Mouse (Mus musculus) layer of hippocampus, adult 9-10 months (tissue): ENCODE measurements around the gene Nav2.

Source experiments
- DNase-seq: peaks from one replicate; pipeline ENCODE4 v3.0.0; 2022; ENCODE audit warnings: low spot score

Nav2 gene

GRCm38 (mm10) chr7:49487347-49487746, 578.8 kb downstream of the Nav2 start:
- no peak for DNase-seq

DNA sequence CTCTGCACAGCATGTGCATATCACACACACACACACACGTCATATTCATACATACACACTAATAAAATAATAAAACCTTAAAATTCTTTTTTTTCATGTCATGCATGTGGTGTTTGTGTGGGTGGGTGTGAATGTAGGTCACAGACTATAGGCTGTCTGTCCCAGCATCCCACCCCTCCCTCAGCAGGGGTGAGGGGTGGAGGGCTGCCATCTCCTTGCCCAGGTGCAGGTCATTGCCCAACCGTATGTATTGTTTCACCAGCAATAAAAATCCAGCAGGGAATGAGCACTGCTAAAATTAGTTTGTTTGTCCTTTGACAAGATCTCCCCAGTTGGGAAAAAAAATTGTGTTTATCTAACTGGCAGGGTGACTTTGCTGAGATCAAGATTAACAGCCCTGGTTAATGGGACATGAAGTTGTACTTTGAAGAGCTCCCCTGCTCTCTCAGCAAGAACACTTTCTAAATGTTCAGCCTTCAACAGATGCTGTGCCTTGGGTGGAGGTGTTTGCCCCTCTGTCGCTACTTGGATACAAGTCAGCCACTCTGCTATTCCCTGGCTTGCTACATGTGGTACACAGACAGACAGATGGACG, 580.1 kb downstream of the Nav2 start:
- DNase-seq, result no peak

DNA sequence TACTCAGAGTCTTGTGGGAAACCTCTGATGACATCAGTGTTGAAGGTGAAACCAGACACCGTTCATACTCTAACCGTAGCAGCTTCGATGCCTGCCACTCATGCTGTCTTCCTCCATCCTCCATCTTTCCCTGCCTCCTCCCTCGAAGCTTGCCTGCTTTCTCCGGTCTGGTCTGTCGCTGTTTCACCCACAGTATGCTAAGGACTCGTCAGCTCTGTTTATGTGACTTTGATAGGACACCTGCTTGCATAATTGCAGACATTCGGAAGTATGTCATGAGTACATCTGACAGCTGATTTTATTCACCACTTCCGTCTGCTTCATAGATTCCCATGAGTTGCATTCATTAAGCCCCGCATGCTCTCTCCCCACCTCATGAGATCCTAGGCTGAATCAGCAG, 582.3 kb downstream of the Nav2 start:
- peak; percentile 36 for DNase-seq

DNA sequence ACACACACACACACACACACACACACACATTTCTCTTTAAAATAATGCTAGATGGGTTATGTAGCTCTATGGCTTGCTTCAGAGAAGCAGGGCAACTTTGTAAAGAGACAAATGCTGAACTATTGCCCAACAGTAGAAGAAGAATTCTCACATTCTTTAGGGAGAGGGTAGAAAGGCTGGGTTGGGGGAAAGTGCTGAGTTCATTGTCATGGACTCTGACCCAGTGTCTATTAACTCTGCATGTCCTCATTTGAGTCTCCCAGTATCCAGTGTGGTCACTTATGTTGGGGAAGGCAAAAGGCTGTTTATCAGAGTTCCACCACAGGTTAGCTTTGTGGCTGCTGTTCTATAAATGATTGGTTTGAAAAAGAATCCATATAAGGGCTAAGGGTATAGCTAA, 584.1 kb downstream of the Nav2 start:
- DNase-seq, result no peak

DNA sequence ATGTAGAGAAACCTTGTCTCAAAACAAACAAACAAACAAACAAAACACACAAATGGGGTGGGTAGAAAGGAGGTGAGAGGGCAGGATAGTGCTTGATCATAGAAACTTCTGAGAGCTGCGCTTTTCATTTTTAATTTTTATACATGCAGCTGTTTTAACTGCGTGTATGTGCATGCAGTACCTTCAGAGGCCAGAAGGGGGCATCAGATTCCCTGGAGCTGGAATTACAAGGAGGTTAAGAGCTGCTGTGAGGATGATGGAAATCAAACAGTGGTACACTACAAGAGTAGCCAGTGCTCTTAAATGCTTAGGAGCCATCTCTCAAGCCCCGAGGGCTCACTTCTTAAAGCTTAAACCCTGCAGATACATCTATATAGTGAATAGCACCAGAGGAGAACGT, 584.7 kb downstream of the Nav2 start:
- no peak for DNase-seq

DNA sequence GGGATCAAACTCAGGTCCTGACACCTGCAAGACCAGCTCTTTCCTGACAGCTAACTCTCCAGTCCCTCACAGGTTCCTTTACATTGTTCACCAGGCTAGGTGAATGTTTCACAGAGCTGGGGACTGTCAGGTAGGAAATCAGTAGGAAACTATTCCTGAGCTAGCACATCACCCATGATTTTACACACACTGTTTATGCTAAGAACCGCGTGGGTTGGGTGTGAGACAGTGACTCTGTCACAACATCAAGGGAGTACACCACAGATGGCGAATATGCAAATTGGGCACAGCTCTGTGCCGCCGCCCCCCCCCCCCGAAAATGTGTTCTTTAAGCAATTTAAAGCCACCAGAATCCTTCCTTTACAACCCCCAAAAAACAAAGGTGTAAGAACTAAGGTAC, 586.1 kb downstream of the Nav2 start:
- no peak for DNase-seq

DNA sequence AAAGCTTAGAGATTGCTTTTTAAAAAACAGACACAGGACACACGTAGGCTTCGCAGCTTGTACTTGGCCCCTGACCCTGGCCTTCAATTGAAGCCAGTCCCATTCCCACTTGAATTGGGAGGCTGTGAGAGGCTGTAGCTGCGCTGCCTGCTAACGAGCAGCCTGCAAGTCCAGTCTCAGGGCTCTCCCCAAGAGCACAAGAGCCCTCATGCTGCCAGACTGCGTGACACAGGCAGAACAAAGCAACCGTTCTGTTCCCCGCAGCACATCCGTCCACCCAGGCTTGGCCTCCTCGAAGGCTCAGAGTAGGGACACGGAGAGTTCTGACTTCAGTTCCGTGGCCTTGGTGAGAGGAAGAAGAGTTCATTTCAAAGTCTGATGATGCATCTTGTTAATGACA, 587.6 kb downstream of the Nav2 start:
- DNase-seq, result no peak

GRCm38 (mm10) chr7:49496766-49497425, 588.4 kb downstream of the Nav2 start:
- DNase-seq, result no peak

DNA sequence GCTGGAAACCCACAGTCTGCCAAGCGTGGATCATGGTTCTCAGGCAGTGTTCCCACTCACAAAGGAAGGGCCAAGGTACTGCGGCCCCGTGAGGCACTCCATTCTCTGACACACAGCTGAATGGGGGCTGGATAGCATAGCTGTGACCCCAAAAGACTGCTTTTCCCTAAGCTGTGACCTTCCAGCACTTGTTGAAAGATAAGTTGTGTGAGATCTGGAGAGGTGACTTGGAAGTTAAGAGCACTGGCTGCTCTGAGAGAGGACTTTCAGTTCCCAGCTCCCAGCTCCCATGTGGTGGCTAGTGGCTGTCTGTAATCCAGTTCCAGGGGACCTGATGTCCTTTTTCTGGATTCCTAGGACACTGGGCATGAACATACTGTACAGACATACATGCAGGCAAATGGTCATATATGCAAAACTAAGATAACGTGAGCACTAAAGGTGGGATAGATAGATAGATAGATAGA, 588.9 kb downstream of the Nav2 start:
- no peak for DNase-seq

GRCm38 (mm10) chr7:49499598-49499997, 591.1 kb downstream of the Nav2 start:
- DNase-seq, result no peak

GRCm38 (mm10) chr7:49500916-49501315, 592.4 kb downstream of the Nav2 start:
- no peak for DNase-seq

GRCm38 (mm10) chr7:49503419-49503818, 594.9 kb downstream of the Nav2 start:
- no peak for DNase-seq

GRCm38 (mm10) chr7:49503881-49504280, 595.4 kb downstream of the Nav2 start:
- no peak for DNase-seq

- no peak for DNase-seq
Measured at GRCm38 (mm10) chr7:49504297-49504696, 595.8 kb downstream of the Nav2 start.

DNA sequence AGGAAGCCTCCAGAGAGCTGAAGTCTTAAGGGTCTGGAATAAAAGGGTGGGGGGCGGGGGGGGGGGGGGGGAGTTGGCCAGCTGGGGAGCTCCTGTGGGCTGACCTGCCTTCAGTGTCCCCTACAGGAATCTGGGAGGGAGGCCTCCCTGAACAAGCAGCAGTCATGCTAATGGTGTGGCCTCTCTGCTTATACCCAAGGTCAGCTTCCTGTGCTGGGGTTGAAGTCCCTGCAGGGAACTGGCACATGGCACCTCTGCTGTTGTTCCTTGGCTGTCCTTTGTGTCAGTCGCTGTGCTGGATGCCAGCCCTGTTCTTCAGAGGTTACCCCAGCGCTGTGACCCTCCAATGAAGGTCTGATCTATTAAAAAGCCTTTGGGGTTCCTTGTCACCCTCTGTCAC, 596.5 kb downstream of the Nav2 start:
- DNase-seq, result no peak

DNA sequence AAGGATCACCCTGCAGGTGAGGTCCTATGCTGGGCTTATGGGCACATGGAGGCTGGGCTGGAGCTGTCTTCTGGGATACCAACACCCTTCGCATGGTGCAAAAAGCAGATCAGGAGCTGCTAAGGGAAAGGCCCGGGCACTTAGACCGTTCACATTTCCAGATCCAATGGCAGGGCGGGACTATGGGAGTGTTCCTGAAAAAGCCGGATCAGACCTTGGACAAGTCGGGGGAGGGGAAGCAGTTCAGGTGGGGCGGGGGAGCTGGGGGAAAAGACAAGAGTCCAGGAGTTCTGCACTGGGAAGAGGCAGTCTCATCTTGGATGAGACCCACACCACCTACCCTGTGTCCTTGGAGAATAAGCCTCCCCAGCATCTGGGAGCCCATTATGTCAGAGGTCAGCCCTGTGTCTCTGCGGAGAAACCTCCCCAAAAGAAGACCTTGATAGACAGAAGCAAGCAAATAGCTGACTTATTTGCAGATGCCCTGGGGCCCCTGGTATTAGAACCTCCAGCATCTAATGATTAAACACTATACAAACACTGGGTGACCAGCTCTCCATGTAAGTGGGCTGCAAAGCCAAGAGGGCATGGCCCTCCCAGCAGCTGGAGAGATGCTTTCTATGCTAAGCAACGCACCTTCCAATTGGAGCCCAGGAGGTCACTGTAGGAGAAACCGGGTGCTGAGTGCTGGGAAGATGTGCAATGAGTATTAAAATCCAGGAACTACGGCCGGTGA, 597.7 kb downstream of the Nav2 start:
- DNase-seq, result no peak

DNA sequence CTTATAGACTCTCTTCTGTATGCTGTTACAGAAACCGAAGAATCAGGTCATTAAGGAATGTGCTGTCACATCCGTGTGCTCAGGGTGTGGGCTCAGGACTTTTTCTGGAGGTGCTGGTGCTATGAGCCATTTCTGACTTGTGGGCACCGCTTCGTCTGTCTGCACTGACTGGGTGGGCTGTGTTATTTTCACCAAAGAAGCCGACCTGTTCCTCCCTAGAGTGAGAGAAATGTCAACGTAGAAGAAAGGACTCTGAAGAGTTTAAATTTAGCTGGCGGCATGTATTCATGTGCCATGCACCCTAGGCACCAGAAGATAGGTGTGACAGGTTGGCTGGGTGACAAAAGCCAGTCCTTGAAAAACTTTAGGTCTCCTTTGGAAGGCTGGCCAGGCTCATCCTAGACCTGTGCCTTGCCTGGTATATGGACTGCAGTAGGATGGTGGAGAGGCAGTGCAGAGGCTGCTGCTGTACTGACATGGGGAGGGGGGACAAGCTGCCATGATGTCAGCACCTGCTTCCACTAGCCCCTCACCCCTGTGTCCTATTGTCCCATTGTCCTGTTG, 599.5 kb downstream of the Nav2 start:
- DNase-seq, result no peak

DNA sequence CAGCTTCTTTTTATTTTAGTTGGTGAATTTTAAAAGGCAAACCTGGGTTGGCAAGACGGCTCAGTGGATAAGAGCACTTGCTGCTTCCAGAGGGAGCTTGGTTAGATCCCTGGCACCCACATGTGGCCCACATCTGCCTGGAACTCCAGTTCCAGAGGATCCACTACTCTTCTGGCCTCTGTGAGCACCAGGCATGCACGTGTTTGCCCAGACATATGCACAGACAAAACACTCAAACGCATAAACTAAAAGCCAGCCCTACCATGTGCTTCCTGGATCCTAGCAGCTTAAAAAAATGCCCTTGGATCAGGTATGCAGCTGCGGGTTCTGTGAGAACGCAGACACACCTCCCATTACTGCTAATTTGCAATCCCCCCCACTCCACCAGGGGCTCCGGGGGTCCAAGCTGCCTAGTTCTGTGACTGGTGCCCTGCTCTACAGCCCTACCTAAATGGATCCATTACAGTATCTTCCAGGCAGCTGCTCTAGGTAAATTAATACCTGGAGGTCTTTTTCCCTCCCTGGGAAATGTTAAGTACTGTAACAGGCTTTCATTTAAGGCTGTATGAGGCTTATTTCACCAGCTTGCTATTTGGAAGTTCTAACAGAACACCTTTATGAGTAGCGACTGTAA, 603.4 kb downstream of the Nav2 start:
- no peak for DNase-seq

DNA sequence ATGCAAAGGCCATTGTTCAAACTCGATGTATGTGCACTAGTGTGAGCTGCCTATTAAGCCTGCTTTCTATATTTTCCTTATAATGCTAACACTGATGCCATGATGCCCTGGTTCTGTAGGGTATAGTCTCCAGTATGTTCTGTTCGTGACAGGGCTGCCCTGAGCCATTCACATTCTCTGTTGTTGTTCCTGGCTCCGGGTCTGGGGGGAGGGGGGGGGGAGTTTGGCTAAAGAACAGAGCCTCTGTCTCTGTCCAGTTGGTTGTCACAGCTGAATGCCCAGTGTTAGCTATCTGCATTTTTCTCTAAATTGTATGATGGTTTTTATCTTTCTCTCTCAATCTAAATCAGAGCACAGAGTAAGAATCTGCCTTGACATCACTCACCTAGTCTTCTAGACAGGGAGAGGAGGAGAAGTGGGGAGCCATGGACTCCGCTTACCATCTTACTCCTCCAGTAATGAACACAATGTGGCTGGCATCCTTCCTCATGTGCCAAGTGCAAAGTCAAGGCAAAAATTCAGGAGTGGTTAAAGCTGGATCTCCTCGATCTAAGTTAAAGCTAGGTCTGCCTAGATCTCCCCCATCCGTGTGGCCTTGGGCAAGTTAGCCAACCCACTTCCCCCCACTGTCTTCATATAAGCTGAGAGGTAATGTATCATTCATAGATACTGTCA, 605.4 kb downstream of the Nav2 start:
- no peak for DNase-seq

GRCm38 (mm10) chr7:49515012-49515411, 606.5 kb downstream of the Nav2 start:
- no peak for DNase-seq

- DNase-seq, result no peak
Measured at GRCm38 (mm10) chr7:49520504-49520903, 612.0 kb downstream of the Nav2 start.

DNA sequence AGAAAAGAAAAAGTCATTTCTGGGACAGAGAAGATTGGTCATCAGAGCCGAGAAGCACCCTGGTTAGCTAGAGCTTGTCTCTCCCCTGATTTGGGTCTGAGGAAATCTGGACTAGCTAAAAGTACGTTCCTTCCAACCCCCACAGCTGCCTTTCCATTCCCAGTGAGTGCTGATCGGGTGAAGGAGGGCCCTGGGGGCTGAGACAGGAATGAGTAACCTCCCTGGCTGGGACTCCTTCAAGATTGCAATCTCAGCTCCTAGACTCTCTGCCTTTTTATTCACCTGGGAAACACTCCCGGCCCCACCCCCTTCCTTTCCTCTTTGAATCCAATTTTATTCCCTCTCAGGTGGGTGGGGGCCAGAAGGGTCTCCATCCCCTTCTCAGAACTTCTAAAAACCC, 612.8 kb downstream of the Nav2 start:
- DNase-seq, result no peak
